Mouse (Mus musculus): Measurements from ENCODE around the gene Olfr55. TPM values are rescaled to one million over a fixed set of nuclear protein-coding genes. Genes with fewer than 3 reads are reported as not detected.
"Not testable (repeated sequence)": the region's sequence is repeated elsewhere in the genome, so short reads cannot be mapped to it uniquely, and the experiment has no call there.

Olfr55 gene
- total RNA-seq (2022): not detected

GRCm38 (mm10) chr17:33168147-33168546 is at the start of gene Olfr55:
Gene Olfr55, plus strand, starts transcription at chr17:33168447.
- not testable (repeated sequence) for DNase-seq

GRCm38 (mm10) chr17:33124546-33124945 is 43.7 kb upstream of the Olfr55 start:
- DNase-seq: no peak

- no peak for DNase-seq
These were observed 42.0 kb upstream of the Olfr55 start for GRCm38 (mm10) chr17:33126257-33126656.

GRCm38 (mm10) chr17:33139261-33139820 is 28.9 kb upstream of the Olfr55 start, which contains the start of gene Morc2b:
Gene Morc2b, minus strand, starts transcription at chr17:33139683.
- no peak for DNase-seq

GRCm38 (mm10) chr17:33191002-33191401 is 22.8 kb downstream of the Olfr55 start, which contains the start of gene Olfr239:
Gene Olfr239, plus strand, starts transcription at chr17:33191302.
- DNase-seq: not testable (repeated sequence)

- DNase-seq: no peak
These were observed 53.3 kb downstream of the Olfr55 start, which contains the start of gene Olfr1564 for GRCm38 (mm10) chr17:33221590-33221989. Gene Olfr1564, minus strand, starts transcription at chr17:33221690.

Other genes with a start within 250 kb of the Olfr55 start
- gene Cyp4f13, start 221.0 kb upstream of the Olfr55 start, total RNA-seq (2022): 100 to 1,000 TPM in 2 of 4 experiments, 10 to 100 TPM in 2; 78.3 to 120 (median 96.1) TPM
- gene Zfp472, start 202.6 kb upstream of the Olfr55 start, total RNA-seq (2022): 1 to 10 TPM; 3.5 to 8.0 (median 5.7) TPM
- gene Zfp952, start 175.3 kb upstream of the Olfr55 start, total RNA-seq (2022): 10 to 100 TPM in 2 of 4 experiments, 1 to 10 TPM in 2; 9.5 to 15.6 (median 12.6) TPM
- gene Zfp763, start 135.0 kb upstream of the Olfr55 start, total RNA-seq (2022): 10 to 100 TPM in 2 of 4 experiments, 1 to 10 TPM in 2; 8.8 to 13.5 (median 10.1) TPM
- not detected for gene 4921501E09Rik, start 100.4 kb upstream of the Olfr55 start, total RNA-seq (2022)
- gene Zfp563, start 79.1 kb upstream of the Olfr55 start, total RNA-seq (2022): 10 to 100 TPM in 3 of 4 experiments, 1 to 10 TPM in 1; 8.9 to 15.0 (median 11.4) TPM
- gene Morc2b, start 28.8 kb upstream of the Olfr55 start, total RNA-seq (2022): not detected
- not detected for gene Olfr239, start 22.9 kb downstream of the Olfr55 start, total RNA-seq (2022)
- gene Olfr1564, start 53.2 kb downstream of the Olfr55 start, total RNA-seq (2022): under 1 TPM in 3 of 4 experiments, not detected in 1; 0.05 to 0.17 (median 0.12) TPM
- gene Zfp955a, start 86.7 kb downstream of the Olfr55 start, total RNA-seq (2022): 10 to 100 TPM in 2 of 4 experiments, 1 to 10 TPM in 2; 7.9 to 11.3 (median 9.6) TPM
- not detected for gene Olfr63, start 96.2 kb downstream of the Olfr55 start, total RNA-seq (2022)
- 10 to 100 TPM; 11.7 to 14.2 (median 13.0) TPM for gene Zfp955b, start 121.1 kb downstream of the Olfr55 start, total RNA-seq (2022)
- 10 to 100 TPM in 2 of 4 experiments, 1 to 10 TPM in 2; 8.2 to 11.2 (median 10.5) TPM for gene Zfp81, start 190.4 kb downstream of the Olfr55 start, total RNA-seq (2022)
- gene Zfp101, start 226.2 kb downstream of the Olfr55 start, total RNA-seq (2022): 1 to 10 TPM; 6.6 to 9.7 (median 8.0) TPM